Mouse (Mus musculus): ENCODE measurements at regions not wholly inside any gene's neighbourhood (a gene's known extent, or its start where the extent isn't known, plus 50 kb on each side); places are given as distances from the start of the nearest gene placed in this dataset.

- no peak for DNase-seq (ENCODE audit: low read depth in 1 of 2, low spot score in 2 of 2)
- Histone ChIP-seq H3K27ac (ENCODE audit: insufficient read depth, low read length) (no peak overlapping the region), H3K4me3 (ENCODE audit: extremely low read depth, insufficient read depth, insufficient read length) (no peak overlapping the region), H3K4me1 (ENCODE audit: control insufficient read depth, insufficient read depth, insufficient read length) (no peaks in the 10 kb centered on the region), H3K36me3 (ENCODE audit: control insufficient read depth, insufficient read depth, low read length) (no peaks in the 10 kb centered on the region), H3K27me3 (ENCODE audit: control insufficient read depth, insufficient read depth, low read length) (no peaks in the 10 kb centered on the region)
- TF ChIP-seq POLR2A (IDR thresholded peaks at IDR 0.05; ENCODE audit: low read depth, low read length) (no peak), CTCF (IDR thresholded peaks at IDR 0.05; ENCODE audit: extremely low read depth, insufficient read depth, insufficient read length, insufficient replicate concordance) (no peak)
- 89% methylated on average over 2 of the region's 2 CpGs for WGBS
Measured at GRCm38 (mm10) chr15:31997996-31998395, 179.1 kb upstream of the Tas2r119 start.

GRCm38 (mm10) chr15:31999553-31999952 is 177.5 kb upstream of the Tas2r119 start:
- 78% methylated on average over 5 of the region's 5 CpGs for WGBS
- TF ChIP-seq CTCF (IDR thresholded peaks at IDR 0.05; ENCODE audit: extremely low read depth, insufficient read depth, insufficient read length, insufficient replicate concordance) (no peak), POLR2A (IDR thresholded peaks at IDR 0.05; ENCODE audit: low read depth, low read length) (no peak)
- no peaks in the 10 kb centered on the region for H3K36me3 ChIP-seq (ENCODE audit: control insufficient read depth, insufficient read depth, low read length)
- no peak overlapping the region for H3K27ac ChIP-seq (ENCODE audit: insufficient read depth, low read length)
- no peak for DNase-seq (ENCODE audit: low read depth in 1 of 2, low spot score in 2 of 2)
- no peaks in the 10 kb centered on the region for H3K27me3 ChIP-seq (ENCODE audit: control insufficient read depth, insufficient read depth, low read length)
- H3K4me3 ChIP-seq (ENCODE audit: extremely low read depth, insufficient read depth, insufficient read length), result no peak overlapping the region
- H3K4me1 ChIP-seq (ENCODE audit: control insufficient read depth, insufficient read depth, insufficient read length), result no peaks in the 10 kb centered on the region

GRCm38 (mm10) chr15:32002950-32003422 is 174.1 kb upstream of the Tas2r119 start:
- no peaks in the 10 kb centered on the region for H3K4me1 ChIP-seq (ENCODE audit: control insufficient read depth, insufficient read depth, insufficient read length)
- WGBS, result 67% methylated on average over 2 of the region's 2 CpGs
- TF ChIP-seq CTCF (IDR thresholded peaks at IDR 0.05; ENCODE audit: extremely low read depth, insufficient read depth, insufficient read length, insufficient replicate concordance), result no peak
- TF ChIP-seq POLR2A (IDR thresholded peaks at IDR 0.05; ENCODE audit: low read depth, low read length), result no peak

GRCm38 (mm10) chr15:32003489-32003888 is 173.6 kb upstream of the Tas2r119 start:
- H3K36me3 ChIP-seq (ENCODE audit: control insufficient read depth, insufficient read depth, low read length), result no peaks in the 10 kb centered on the region
- TF ChIP-seq POLR2A (IDR thresholded peaks at IDR 0.05; ENCODE audit: low read depth, low read length) (no peak), CTCF (IDR thresholded peaks at IDR 0.05; ENCODE audit: extremely low read depth, insufficient read depth, insufficient read length, insufficient replicate concordance) (no peak)
- H3K27ac ChIP-seq (ENCODE audit: insufficient read depth, low read length), result no peak overlapping the region
- WGBS, result 56% methylated on average over 6 of the region's 6 CpGs
- H3K27me3 ChIP-seq (ENCODE audit: control insufficient read depth, insufficient read depth, low read length), result no peaks in the 10 kb centered on the region
- no peak for DNase-seq (ENCODE audit: low read depth in 1 of 2, low spot score in 2 of 2)
- H3K4me3 ChIP-seq (ENCODE audit: extremely low read depth, insufficient read depth, insufficient read length), result no peak overlapping the region
- no peaks in the 10 kb centered on the region for H3K4me1 ChIP-seq (ENCODE audit: control insufficient read depth, insufficient read depth, insufficient read length)

More at GRCm38 (mm10) chr15:32002950-32003422, 174.1 kb upstream of the Tas2r119 start:
- no peaks in the 10 kb centered on the region for H3K36me3 ChIP-seq (ENCODE audit: control insufficient read depth, insufficient read depth, low read length)
- DNase-seq (ENCODE audit: low read depth in 1 of 2, low spot score in 2 of 2), result no peak
- no peak overlapping the region for H3K27ac ChIP-seq (ENCODE audit: insufficient read depth, low read length)
- no peaks in the 10 kb centered on the region for H3K27me3 ChIP-seq (ENCODE audit: control insufficient read depth, insufficient read depth, low read length)
- no peak overlapping the region for H3K4me3 ChIP-seq (ENCODE audit: extremely low read depth, insufficient read depth, insufficient read length)

- TF ChIP-seq CTCF (IDR thresholded peaks at IDR 0.05; ENCODE audit: extremely low read depth, insufficient read depth, insufficient read length, insufficient replicate concordance) (no peak), POLR2A (IDR thresholded peaks at IDR 0.05; ENCODE audit: low read depth, low read length) (no peak)
- 46% methylated on average over 5 of the region's 5 CpGs for WGBS
- H3K4me3 ChIP-seq (ENCODE audit: extremely low read depth, insufficient read depth, insufficient read length), result no peak overlapping the region
- H3K4me1 ChIP-seq (ENCODE audit: control insufficient read depth, insufficient read depth, insufficient read length), result no peaks in the 10 kb centered on the region
- no peaks in the 10 kb centered on the region for H3K27me3 ChIP-seq (ENCODE audit: control insufficient read depth, insufficient read depth, low read length)
- no peak overlapping the region for H3K27ac ChIP-seq (ENCODE audit: insufficient read depth, low read length)
- DNase-seq (ENCODE audit: low read depth in 1 of 2, low spot score in 2 of 2), result no peak
- H3K36me3 ChIP-seq (ENCODE audit: control insufficient read depth, insufficient read depth, low read length), result no peaks in the 10 kb centered on the region
Measured at GRCm38 (mm10) chr15:32005986-32006385, 171.1 kb upstream of the Tas2r119 start.

GRCm38 (mm10) chr15:32009818-32010217 is 167.3 kb upstream of the Tas2r119 start:
- Histone ChIP-seq H3K27ac (ENCODE audit: insufficient read depth, low read length) (no peak overlapping the region), H3K4me1 (ENCODE audit: control insufficient read depth, insufficient read depth, insufficient read length) (no peaks in the 10 kb centered on the region), H3K4me3 (ENCODE audit: extremely low read depth, insufficient read depth, insufficient read length) (no peak overlapping the region), H3K36me3 (ENCODE audit: control insufficient read depth, insufficient read depth, low read length) (no peaks in the 10 kb centered on the region), H3K27me3 (ENCODE audit: control insufficient read depth, insufficient read depth, low read length) (no peaks in the 10 kb centered on the region)
- TF ChIP-seq POLR2A (IDR thresholded peaks at IDR 0.05; ENCODE audit: low read depth, low read length) (no peak), CTCF (IDR thresholded peaks at IDR 0.05; ENCODE audit: extremely low read depth, insufficient read depth, insufficient read length, insufficient replicate concordance) (no peak)
- WGBS, result 87% methylated on average over 3 of the region's 3 CpGs
- no peak for DNase-seq (ENCODE audit: low read depth in 1 of 2, low spot score in 2 of 2)

GRCm38 (mm10) chr15:32012044-32012443 is 165.0 kb upstream of the Tas2r119 start:
- no peak for TF ChIP-seq CTCF (IDR thresholded peaks at IDR 0.05; ENCODE audit: extremely low read depth, insufficient read depth, insufficient read length, insufficient replicate concordance)
- TF ChIP-seq POLR2A (IDR thresholded peaks at IDR 0.05; ENCODE audit: low read depth, low read length), result no peak
- Histone ChIP-seq H3K27me3 (ENCODE audit: control insufficient read depth, insufficient read depth, low read length) (no peaks in the 10 kb centered on the region), H3K27ac (ENCODE audit: insufficient read depth, low read length) (no peak overlapping the region), H3K4me3 (ENCODE audit: extremely low read depth, insufficient read depth, insufficient read length) (no peak overlapping the region), H3K36me3 (ENCODE audit: control insufficient read depth, insufficient read depth, low read length) (no peaks in the 10 kb centered on the region), H3K4me1 (ENCODE audit: control insufficient read depth, insufficient read depth, insufficient read length) (no peaks in the 10 kb centered on the region)
- DNase-seq (ENCODE audit: low read depth in 1 of 2, low spot score in 2 of 2), result peak in 1 of 2 experiments; percentile 7
- 28% methylated on average over 2 of the region's 2 CpGs for WGBS
